Mouse (Mus musculus) frontal cortex, postnatal 36 days (tissue): ENCODE measurements at regions not wholly inside any gene's neighbourhood (a gene's known extent, or its start where the extent isn't known, plus 50 kb on each side); places are given as distances from the start of the nearest gene placed in this dataset.
"Not testable (repeated sequence)": the region's sequence is repeated elsewhere in the genome, so short reads cannot be mapped to it uniquely, and the experiment has no call there.

Experiments
- DNase-seq, 2 experiments: peaks; one replicate each; pipeline ENCODE4 v3.0.0; 2022; ENCODE audit warnings: low spot score in 2 of 2

- DNase-seq = no peak
Measured at GRCm38 (mm10) chr5:74829003-74829402, 126.3 kb upstream of the Lnx1 start.

DNA sequence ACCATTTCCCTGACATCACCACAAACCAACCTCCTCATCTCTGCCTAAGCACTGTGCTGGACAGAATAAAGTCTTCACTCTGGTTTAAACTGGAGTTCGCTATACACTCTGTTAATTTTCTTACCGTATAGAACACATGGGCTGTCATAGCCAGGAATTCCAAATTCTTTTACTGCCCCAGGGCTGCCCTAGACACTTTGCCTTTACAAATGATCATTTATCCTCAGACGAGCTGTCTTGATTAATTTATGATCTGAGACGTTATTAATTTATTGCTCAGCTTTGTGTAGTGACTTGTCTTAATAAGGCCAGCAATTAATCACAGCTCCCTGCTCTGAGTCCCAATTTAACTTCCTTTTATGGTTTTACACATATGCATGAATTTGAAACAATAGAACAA, 125.2 kb upstream of the Lnx1 start:
- no peak for DNase-seq

DNA sequence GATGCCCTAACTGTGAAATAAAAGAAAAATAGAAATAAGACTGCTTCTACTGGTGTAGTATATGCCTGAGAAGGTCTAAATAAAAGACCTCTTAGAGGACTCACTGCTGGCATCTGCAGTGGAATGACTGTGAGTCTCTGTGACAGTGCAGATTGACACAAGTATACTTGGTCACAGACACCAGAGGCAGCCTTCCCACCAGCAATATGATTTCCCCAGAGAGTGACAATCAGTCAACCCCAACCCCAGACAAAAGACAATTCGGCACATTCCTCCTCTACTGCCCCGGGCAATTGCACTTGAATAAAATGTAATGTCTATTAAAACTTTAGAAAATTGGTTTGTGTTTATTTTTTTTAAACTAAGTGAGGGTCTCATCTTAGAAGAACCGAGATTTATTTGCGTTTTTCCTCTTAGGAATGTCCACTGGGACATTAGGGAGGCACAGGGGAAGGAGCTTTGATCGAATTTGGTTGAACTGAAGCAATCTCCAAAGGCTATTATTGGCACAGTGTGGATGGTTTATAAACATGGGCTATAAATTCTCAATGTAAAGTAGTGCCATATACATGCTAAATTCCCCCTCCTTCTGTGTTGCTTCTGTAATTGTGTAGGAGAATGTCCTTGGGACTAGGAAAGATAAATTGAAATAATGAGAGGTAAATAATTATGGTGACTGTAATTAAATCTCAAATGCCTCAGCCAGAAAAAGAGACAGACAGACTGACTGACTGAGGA, 123.0 kb upstream of the Lnx1 start:
- DNase-seq = no peak

GRCm38 (mm10) chr5:74823719-74824118, 121.0 kb upstream of the Lnx1 start:
- DNase-seq = no peak

DNA sequence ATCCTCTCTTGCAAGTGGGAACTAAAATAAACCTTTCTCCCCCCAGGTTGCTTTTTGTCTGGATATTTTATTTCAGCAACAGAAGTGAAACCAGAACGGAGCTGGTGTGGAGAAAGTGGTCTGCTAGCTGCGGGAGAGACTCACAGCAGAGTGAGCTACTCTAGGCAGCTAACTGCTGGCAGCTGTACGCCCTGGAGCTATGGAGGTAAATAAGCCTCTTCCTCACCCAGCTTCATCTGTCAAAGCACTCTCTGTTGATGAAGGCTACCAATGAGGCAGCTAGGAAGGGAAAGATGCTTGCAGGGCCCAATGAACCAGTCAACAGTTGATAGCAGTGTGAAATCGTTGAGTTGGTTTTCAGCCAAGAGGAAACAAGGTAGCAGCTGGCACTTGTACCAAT, 119.3 kb upstream of the Lnx1 start:
- no peak for DNase-seq

DNA sequence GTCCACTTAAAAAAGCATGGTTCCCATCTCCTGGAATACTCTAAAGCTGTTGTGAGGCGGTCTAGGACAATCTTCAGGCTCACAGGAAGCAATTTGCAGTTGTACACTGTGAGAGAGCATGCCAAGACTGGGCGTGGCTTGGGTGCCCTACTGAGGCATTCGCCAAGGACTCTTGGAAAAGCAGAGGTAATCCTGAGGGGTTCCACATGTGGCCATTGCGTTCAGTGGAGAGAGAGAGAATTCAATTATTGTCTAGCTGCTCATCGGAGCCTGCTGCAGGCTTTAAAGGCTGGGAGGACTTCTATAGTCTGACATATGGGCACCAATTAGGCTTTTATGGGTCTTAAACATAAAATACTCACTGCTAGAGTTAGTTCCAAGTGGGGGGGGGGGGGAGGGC, 113.8 kb upstream of the Lnx1 start:
- no peak for DNase-seq

GRCm38 (mm10) chr5:74813396-74813795, 110.7 kb upstream of the Lnx1 start:
- DNase-seq = peak in 1 of 2 experiments; percentile 10

DNA sequence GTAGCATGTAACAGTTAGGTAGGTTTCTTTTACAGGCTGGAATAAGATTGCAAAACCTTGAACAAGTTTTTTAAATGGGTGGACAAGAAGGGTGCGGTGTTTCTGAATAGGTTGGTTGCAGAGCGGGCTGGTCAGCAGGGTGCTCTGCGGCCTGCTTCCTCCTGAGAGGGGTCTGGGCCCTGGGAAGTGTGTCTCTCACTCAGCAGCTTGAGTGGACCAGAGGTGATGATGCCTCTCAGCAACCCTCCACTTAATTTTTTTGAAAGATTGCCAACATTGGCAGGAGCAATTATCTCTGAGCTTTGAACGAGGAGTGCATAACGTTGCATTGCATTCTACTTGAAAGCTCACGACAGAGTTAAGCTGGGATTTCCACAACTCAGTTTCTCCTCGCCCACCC, 108.3 kb upstream of the Lnx1 start:
- DNase-seq = no peak

GRCm38 (mm10) chr5:74807581-74808221, 105.0 kb upstream of the Lnx1 start:
- DNase-seq = no peak

DNA sequence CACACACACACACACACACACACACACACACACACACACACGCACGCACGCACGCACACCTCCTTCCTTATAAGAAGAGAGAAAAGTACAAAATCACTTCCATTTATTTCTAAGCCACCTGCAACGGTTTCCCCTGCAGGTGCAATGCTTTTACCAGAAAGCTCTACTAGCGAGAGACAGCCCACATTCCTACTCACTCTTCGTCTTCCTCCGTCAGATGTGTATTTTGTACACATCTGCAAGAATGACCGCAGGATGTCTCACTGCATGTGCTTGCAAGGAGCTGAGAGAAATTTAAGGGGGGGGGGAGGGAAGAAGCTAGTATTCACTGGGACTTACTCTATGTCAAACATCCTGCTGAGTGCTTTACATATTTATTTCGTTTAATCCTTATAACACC, 99.2 kb upstream of the Lnx1 start:
- no peak for DNase-seq

DNA sequence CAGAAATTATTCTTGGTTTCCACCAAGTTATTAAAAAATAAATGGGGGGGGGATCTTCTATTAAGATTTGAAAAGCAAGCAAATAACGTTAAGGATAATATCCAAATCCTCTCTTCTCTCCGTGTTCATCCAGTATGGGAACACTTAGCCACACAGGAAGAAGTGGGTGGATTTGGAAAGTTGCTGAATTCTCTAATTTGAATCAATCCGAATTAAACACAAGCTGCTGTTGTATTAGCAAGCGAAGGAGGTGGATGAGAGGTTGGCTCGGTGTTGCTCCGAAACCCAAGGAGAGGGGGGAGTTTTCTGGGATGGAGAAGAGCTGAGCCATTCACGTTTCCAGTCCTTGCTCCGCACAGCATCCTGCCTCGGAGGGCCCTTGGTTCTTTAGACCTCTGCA, 97.6 kb upstream of the Lnx1 start:
- peak in 1 of 2 experiments; percentile 11 for DNase-seq

GRCm38 (mm10) chr5:74796421-74797067, 93.8 kb upstream of the Lnx1 start:
- peak; percentile 32 to 34 for DNase-seq

DNA sequence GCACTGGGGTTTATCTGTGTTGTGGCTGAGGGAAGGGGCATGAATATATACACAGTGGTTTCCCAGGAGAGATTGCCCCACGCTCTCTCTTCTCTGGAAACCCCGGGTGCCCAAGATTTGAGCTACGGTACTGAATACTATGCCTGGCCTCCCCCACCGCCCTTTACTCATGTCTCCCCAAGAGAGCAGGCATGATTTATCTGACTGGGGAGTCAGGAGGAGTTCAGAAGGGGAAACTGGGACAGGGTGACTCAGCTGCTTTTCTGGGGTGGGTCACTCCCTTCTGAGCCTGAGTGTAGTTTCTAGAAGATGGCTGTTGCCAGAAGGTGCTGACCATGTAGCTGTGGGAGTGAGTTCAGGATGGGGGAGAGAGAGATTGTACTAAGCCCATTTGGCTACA, 92.0 kb upstream of the Lnx1 start:
- DNase-seq = no peak

DNA sequence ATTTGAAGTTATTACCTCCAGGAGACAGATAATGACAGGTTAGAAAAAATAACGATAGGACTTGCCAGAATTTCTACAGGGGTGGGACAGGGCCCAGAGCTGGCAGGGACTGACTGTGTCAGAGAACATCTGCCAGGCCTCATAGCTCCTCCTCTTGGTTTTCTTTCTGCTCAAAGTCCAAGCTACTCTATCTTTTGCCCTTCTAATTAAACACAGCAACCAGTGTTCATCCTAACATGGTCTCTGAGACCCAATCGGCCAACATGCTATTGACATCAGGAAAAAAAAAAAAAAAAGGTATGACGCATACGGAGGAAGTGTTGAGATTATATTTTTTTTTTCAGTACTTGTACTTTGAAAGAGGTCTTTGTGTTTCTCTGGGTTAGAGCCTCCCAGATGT, 90.7 kb upstream of the Lnx1 start:
- DNase-seq = no peak

- DNase-seq = no peak
Measured at GRCm38 (mm10) chr5:74792936-74793335, 90.2 kb upstream of the Lnx1 start.

DNA sequence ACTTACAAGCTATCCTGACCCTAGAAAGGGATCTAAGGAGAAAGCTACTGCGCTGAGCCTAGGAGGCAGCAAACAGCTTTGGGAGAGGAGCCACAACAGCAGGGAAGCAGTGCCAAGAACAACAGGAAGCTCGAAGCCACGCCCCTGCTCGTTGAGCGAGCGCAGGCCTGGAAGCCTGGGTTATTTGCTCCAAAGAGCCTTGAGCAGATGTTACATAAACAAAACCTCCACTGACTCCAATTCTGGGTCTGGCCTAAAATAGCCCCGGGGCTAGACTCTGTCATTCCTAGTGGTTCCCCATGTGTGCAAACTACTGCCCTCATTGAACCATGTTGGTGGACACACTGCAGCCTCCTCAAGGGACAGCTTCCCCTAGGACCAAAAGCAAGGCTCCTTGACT, 89.6 kb upstream of the Lnx1 start:
- DNase-seq = peak; percentile 51

DNA sequence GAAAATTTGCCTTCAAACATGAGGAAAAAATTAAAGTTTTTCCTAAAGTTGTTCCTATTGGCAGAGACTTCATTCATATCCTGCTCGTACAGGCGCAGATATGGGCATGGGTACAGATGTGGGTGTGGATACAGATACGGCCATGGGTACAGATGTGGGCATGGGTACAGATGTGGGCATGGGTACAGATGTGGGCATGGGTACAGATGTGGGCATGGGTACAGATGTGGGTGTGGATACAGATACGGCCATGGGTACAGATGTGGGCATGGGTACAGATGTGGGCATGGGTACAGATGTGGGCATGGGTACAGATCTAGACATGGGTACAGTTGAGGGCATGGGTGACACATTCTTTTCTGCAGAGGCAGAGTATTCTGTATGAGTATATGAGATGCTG, 87.8 kb upstream of the Lnx1 start:
- DNase-seq = not testable (repeated sequence)

DNA sequence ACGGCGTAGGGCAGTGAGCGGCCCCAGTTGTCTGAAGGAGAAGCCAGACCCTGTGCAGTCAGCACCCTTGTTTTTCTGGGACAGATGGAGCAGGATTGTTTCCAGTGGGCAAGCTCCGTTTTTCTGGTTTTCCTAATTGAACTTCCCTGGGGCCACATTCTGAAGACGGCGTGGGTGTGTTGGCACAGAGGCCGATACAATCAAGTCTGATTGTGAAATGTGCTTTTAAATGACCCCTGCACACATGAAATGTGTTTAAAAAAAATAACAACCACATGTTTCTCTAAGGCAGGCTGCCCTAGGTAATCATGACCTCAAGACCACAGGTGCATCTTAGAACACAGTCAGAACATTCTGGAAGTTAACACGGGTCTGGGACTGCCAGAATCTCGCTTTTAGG, 81.2 kb upstream of the Lnx1 start:
- DNase-seq = no peak

GRCm38 (mm10) chr5:74778076-74778465, 75.4 kb upstream of the Lnx1 start:
- no peak for DNase-seq

DNA sequence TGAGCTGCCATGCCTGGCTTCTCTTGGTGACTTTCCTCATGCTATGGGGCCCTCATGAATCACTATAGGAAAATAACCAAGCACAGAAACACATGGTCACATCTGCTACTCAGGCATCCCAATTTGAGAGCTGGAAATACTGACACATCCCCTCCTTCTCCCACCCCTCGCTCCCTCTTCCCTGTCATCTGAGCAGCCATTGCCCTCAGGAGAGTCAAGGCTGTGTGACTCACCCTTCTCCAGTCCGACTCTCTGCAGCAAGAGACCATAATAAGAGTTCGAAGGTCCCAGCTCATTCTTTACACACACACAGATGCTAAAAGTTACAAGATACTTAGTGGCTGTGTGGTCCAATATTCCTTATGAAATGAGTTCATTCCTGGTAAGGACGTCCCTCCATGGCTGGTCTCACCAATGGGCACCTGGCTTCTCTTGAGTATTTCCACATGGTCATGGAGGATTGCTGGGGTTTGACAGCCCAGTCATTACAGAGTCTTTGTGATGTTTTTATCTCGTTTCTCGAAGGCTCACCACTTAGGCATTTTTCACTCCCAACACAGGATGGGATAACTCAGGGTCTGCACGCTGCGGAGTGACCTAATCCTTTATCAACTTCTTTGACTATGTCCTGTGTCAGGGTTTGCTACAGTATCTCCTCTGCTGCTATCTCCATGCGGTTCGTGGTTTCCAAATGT, 74.8 kb upstream of the Lnx1 start:
- no peak for DNase-seq

- no peak for DNase-seq
Measured at GRCm38 (mm10) chr5:74776081-74776480, 73.4 kb upstream of the Lnx1 start.

- no peak for DNase-seq
Measured at GRCm38 (mm10) chr5:74775596-74775995, 72.9 kb upstream of the Lnx1 start.
